Mouse (Mus musculus) liver, adult 2 months (tissue): ENCODE results near the gene Reep3.

Source experiments
- CTCF ChIP-seq: fragments of 200-500 bp; IDR thresholded peaks from 2 replicates; pipeline ENCODE4 v1.5.1; 2011; ENCODE audit warnings: low read depth, low read length, control low read depth
- POLR2A ChIP-seq: fragments of 200-500 bp; IDR thresholded peaks from 2 replicates; pipeline ENCODE4 v1.6.1; 2011; ENCODE audit warnings: low read length, control low read depth; ENCODE audit not compliant: insufficient read depth; ENCODE audit errors: extremely low read depth

- TF ChIP-seq POLR2A: no peak
- no peak for TF ChIP-seq CTCF
These were observed 9.1 kb downstream of the Reep3 start for GRCm38 (mm10) chr10:67087447-67088226.
